Mouse (Mus musculus) myocyte (in vitro differentiated cells): Measurements from ENCODE around the gene Rgs21. TPM values are rescaled to one million over a fixed set of nuclear protein-coding genes. Genes with fewer than 3 reads are reported as not detected.

Experiments
- H3K27me3 ChIP-seq: one replicate; pipeline ENCODE4 v1.6.1; 2011; ENCODE audit not compliant: control insufficient read depth, insufficient read depth, insufficient read length
- H3K36me3 ChIP-seq: one replicate; pipeline ENCODE4 v1.6.1; 2011; ENCODE audit not compliant: control insufficient read depth, insufficient read depth
- H3K4me2 ChIP-seq: one replicate; pipeline ENCODE4 v1.6.1; 2011; ENCODE audit warnings: low read depth, control low read depth
- H3K4me3 ChIP-seq: one replicate; pipeline ENCODE4 v1.5.1; 2011; ENCODE audit warnings: mild to moderate bottlenecking, control low read depth, moderate library complexity
- H3K79me2 ChIP-seq: one replicate; pipeline ENCODE4 v1.6.1; 2011; ENCODE audit not compliant: control insufficient read depth, insufficient read depth
- H3ac ChIP-seq: one replicate; pipeline ENCODE4 v1.6.1; 2011; ENCODE audit not compliant: control insufficient read depth, insufficient read length
- CEBPB ChIP-seq: IDR thresholded peaks from 2 replicates; pipeline ENCODE4 v1.6.1; 2011; ENCODE audit warnings: mild to moderate bottlenecking, moderate library complexity; ENCODE audit not compliant: poor library complexity, insufficient read depth, severe bottlenecking
- E2F4 ChIP-seq: IDR thresholded peaks from one replicate; pipeline ENCODE4 v1.6.1; 2011; ENCODE audit warnings: mild to moderate bottlenecking, control low read depth, moderate library complexity; ENCODE audit not compliant: insufficient read depth
- MAX ChIP-seq: IDR thresholded peaks from one replicate; pipeline ENCODE4 v1.6.1; 2011; ENCODE audit warnings: low read depth, mild to moderate bottlenecking, control low read depth
- MYOD1 ChIP-seq, 3 experiments: IDR thresholded peaks; one replicate each; pipeline ENCODE4 v1.6.1; 2011; ENCODE audit warnings: control low read depth in 2 of 3, low read depth in 2 of 3, mild to moderate bottlenecking in 2 of 3, moderate library complexity in 1 of 3; ENCODE audit not compliant: insufficient read length in 2 of 3, control insufficient read depth in 1 of 3
- MYOG ChIP-seq, 3 experiments: IDR thresholded peaks; one replicate each; pipeline ENCODE4 v1.6.1; 2011; ENCODE audit warnings: control low read depth in 2 of 3, low read depth in 2 of 3, mild to moderate bottlenecking in 2 of 3; ENCODE audit not compliant: insufficient read length in 2 of 3, control insufficient read depth in 1 of 3, insufficient read depth in 1 of 3
- POLR2A ChIP-seq: IDR thresholded peaks from one replicate; pipeline ENCODE4 v1.6.1; 2011; ENCODE audit warnings: low read depth, mild to moderate bottlenecking, control low read depth, moderate library complexity; ENCODE audit not compliant: insufficient read length
- POLR2AphosphoS2 ChIP-seq: IDR thresholded peaks from one replicate; pipeline ENCODE4 v1.6.1; 2011; ENCODE audit warnings: low read depth, control low read depth; ENCODE audit not compliant: insufficient read length
- REST ChIP-seq: IDR thresholded peaks from one replicate; pipeline ENCODE4 v1.6.1; 2011; ENCODE audit warnings: mild to moderate bottlenecking, control low read depth, moderate library complexity; ENCODE audit not compliant: insufficient read depth, insufficient read length
- SRF ChIP-seq: IDR thresholded peaks from one replicate; pipeline ENCODE4 v1.6.1; 2011; ENCODE audit warnings: low read depth; ENCODE audit not compliant: control insufficient read depth, insufficient read length
- TCF12 ChIP-seq: IDR thresholded peaks from one replicate; pipeline ENCODE4 v1.6.1; 2011; ENCODE audit warnings: mild to moderate bottlenecking, control low read depth; ENCODE audit not compliant: poor library complexity, insufficient read depth, severe bottlenecking
- TCF3 ChIP-seq: IDR thresholded peaks from one replicate; pipeline ENCODE4 v1.6.1; 2011; ENCODE audit warnings: low read depth, control low read depth; ENCODE audit not compliant: insufficient read length
- USF1 ChIP-seq: IDR thresholded peaks from one replicate; pipeline ENCODE4 v1.6.1; 2011; ENCODE audit warnings: low read depth, mild to moderate bottlenecking, control low read depth, moderate library complexity
- polyA plus RNA-seq: library from polyadenylated mRNA; unstranded; fragments of >200 nt; fragmentation: generic; extraction: Trizol; gene quantifications from one replicate; pipeline ENCODE4 v1.2.1, GENCODE M21; 2012; ENCODE audit warnings: missing spikeins

Gene Rgs21
- polyA plus RNA-seq: not detected

- Histone ChIP-seq H3K4me2 (no peak within 1 kb of the TSS), H3K36me3 (no peaks in the 10 kb centered on the region), H3K4me3 (no peak within 1 kb of the TSS), H3ac (no peak within 1 kb of the TSS), H3K27me3 (no peaks in the 10 kb centered on the region), H3K79me2 (no peaks in the 10 kb centered on the region)
- TF ChIP-seq POLR2A (no peak), TCF12 (no peak), TCF3 (no peak), USF1 (no peak)
These were observed at the start of gene Rgs21 for GRCm38 (mm10) chr1:144567567-144567966. Gene Rgs21 (minus strand): TSS chr1:144567667.

- Histone ChIP-seq H3ac (no peak overlapping the region), H3K36me3 (no peaks in the 10 kb centered on the region), H3K4me2 (no peak overlapping the region), H3K27me3 (no peaks in the 10 kb centered on the region), H3K79me2 (no peaks in the 10 kb centered on the region), H3K4me3 (no peak overlapping the region)
- TF ChIP-seq MAX (no peak), MYOG (IDR thresholded peaks at IDR 0.05; ENCODE audit: control insufficient read depth in 1 of 3, insufficient read depth in 1 of 3, insufficient read length in 2 of 3, low read depth in 2 of 3) (no peak), TCF12 (no peak), SRF (no peak), MYOD1 (IDR thresholded peaks at IDR 0.05; ENCODE audit: control insufficient read depth in 1 of 3, insufficient read length in 2 of 3, low read depth in 2 of 3) (no peak), TCF3 (no peak), POLR2A (no peak), REST (no peak), USF1 (no peak), CEBPB (no peak), E2F4 (no peak), POLR2AphosphoS2 (no peak)
These were observed 36.6 kb upstream of the Rgs21 start for GRCm38 (mm10) chr1:144604071-144604470.

GRCm38 (mm10) chr1:144602987-144603386 lies 35.5 kb upstream of the Rgs21 start:
- Histone ChIP-seq H3K4me3 (no peak overlapping the region), H3K36me3 (no peaks in the 10 kb centered on the region), H3K27me3 (no peaks in the 10 kb centered on the region), H3ac (no peak overlapping the region), H3K4me2 (no peak overlapping the region), H3K79me2 (no peaks in the 10 kb centered on the region)
- TF ChIP-seq POLR2A: no peak
- TF ChIP-seq REST: no peak
- TF ChIP-seq POLR2AphosphoS2: no peak
- no peak for TF ChIP-seq USF1
- no peak for TF ChIP-seq MYOG (IDR thresholded peaks at IDR 0.05; ENCODE audit: control insufficient read depth in 1 of 3, insufficient read depth in 1 of 3, insufficient read length in 2 of 3, low read depth in 2 of 3)
- TF ChIP-seq MYOD1 (IDR thresholded peaks at IDR 0.05; ENCODE audit: control insufficient read depth in 1 of 3, insufficient read length in 2 of 3, low read depth in 2 of 3): no peak
- no peak for TF ChIP-seq E2F4
- no peak for TF ChIP-seq TCF12
- no peak for TF ChIP-seq MAX
- no peak for TF ChIP-seq CEBPB

GRCm38 (mm10) chr1:144579321-144579720 lies 11.9 kb upstream of the Rgs21 start:
- H3K79me2 ChIP-seq: no peaks in the 10 kb centered on the region
- H3K4me2 ChIP-seq: peak overlapping the region; percentile 52
- no peak for TF ChIP-seq CEBPB
- no peak for TF ChIP-seq TCF3
- no peak for TF ChIP-seq MYOD1 (IDR thresholded peaks at IDR 0.05; ENCODE audit: control insufficient read depth in 1 of 3, insufficient read length in 2 of 3, low read depth in 2 of 3)
- TF ChIP-seq POLR2A: no peak
- no peak for TF ChIP-seq E2F4
- no peak for TF ChIP-seq SRF
- no peak for TF ChIP-seq MYOG (IDR thresholded peaks at IDR 0.05; ENCODE audit: control insufficient read depth in 1 of 3, insufficient read depth in 1 of 3, insufficient read length in 2 of 3, low read depth in 2 of 3)
- no peak for TF ChIP-seq REST
- no peak for TF ChIP-seq MAX
- no peak for TF ChIP-seq USF1
- no peak for TF ChIP-seq TCF12
- TF ChIP-seq POLR2AphosphoS2: no peak
- no peak overlapping the region for H3ac ChIP-seq
- no peak overlapping the region for H3K4me3 ChIP-seq
- H3K36me3 ChIP-seq: no peaks in the 10 kb centered on the region
- no peaks in the 10 kb centered on the region for H3K27me3 ChIP-seq

GRCm38 (mm10) chr1:144572972-144573371 lies 5.5 kb upstream of the Rgs21 start:
- Histone ChIP-seq H3K4me3 (no peak overlapping the region), H3K27me3 (no peaks in the 10 kb centered on the region)

More at GRCm38 (mm10) chr1:144572972-144573371, 5.5 kb upstream of the Rgs21 start:
- Histone ChIP-seq H3K4me2 (no peak overlapping the region), H3K36me3 (no peaks in the 10 kb centered on the region), H3K79me2 (no peaks in the 10 kb centered on the region), H3ac (no peak overlapping the region)
- no peak for TF ChIP-seq POLR2A
- no peak for TF ChIP-seq TCF3
- no peak for TF ChIP-seq MAX
- TF ChIP-seq CEBPB: no peak
- TF ChIP-seq MYOD1 (IDR thresholded peaks at IDR 0.05; ENCODE audit: control insufficient read depth in 1 of 3, insufficient read length in 2 of 3, low read depth in 2 of 3): no peak
- TF ChIP-seq SRF: no peak
- no peak for TF ChIP-seq REST
